Comparison of ENCODE assay signal across 8 mouse cellular contexts in the genomic region with DNA sequence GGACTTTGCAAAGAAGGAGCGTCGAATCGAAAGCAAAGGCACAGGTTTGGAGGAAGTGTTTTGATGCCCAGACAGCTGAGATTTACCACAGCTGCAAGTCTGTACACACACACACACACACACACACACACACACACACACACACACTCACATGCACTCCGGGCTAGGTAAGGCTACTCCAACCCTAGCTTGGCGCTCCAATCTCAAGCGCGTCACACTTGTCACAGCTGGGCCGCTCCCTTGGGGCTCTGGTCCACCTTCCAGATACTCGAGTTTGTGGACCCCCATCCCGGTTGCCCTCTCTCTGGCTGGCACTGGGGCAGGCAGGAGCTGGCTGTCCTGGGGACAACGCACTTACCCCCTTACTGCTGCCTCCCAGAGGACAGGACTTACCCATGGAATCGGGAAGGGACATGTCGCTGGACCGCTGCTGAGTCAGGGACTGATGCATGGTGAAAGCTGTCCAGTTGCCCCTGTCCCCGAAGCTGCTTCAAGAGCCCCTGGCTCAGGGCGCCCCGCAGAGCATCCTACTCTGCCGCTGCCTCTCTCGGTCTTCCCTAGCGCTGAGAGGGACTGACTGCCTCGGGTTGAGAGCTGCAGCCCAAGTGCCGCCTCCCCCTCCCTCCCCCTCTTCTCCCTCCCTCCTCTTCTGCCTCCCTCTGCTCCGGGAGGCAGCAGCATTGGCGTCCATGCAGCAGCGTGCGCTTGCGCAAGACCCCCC. TPM values are rescaled to one million over a fixed set of nuclear protein-coding genes. Genes with fewer than 3 reads are reported as not detected.
DNase-seq lines count a peak whose midpoint lies in the region; ATAC-seq and TF ChIP-seq lines count a peak whose summit lies in the region.

A gene (minus strand): TSS at position 589 of the 721 bp plus-strand sequence.

- peaks cover 25% of the 10 kb centered on the region for H3K27me3 ChIP-seq in liver, embryonic 11.5 days (replicated peaks; ENCODE audit: control insufficient read depth, insufficient read depth, low read length)
- H3K27me3 ChIP-seq in neural tube, embryonic 14.5 days (ENCODE audit: control insufficient read depth, insufficient read depth, low read length), result no peaks in the 10 kb centered on the region

- no peaks in the 10 kb centered on the region; the same call in 1 of the 2 replicates for H3K4me1 ChIP-seq in brown adipose tissue, adult 24 weeks (ENCODE audit: control insufficient read depth, insufficient read depth, insufficient read length, low read length)
- H3K4me1 ChIP-seq in liver, embryonic 11.5 days (replicated peaks; ENCODE audit: control insufficient read depth, insufficient read depth, low read length), result no peaks in the 10 kb centered on the region
- H3K4me1 ChIP-seq in neural tube, embryonic 14.5 days (ENCODE audit: control insufficient read depth, insufficient read depth, low read length), result no peaks in the 10 kb centered on the region

- H3K4me3 ChIP-seq in brown adipose tissue, adult 24 weeks (ENCODE audit: insufficient read depth, low read depth, low read length), result peak within 1 kb of the TSS; percentile 57
- H3K4me3 ChIP-seq in gastrocnemius, adult 2 months, result peak within 1 kb of the TSS; percentile 70
- peak within 1 kb of the TSS; percentile 37 for H3K4me3 ChIP-seq in liver, embryonic 11.5 days (ENCODE audit: low read depth, low read length)
- H3K4me3 ChIP-seq in neural tube, embryonic 14.5 days (ENCODE audit: low read depth, low read length), result peak within 1 kb of the TSS; percentile 31

- no peaks in the 10 kb centered on the region for H3K9me3 ChIP-seq in liver, embryonic 11.5 days (ENCODE audit: control insufficient read depth, low read length)
- no peaks in the 10 kb centered on the region for H3K9me3 ChIP-seq in neural tube, embryonic 14.5 days (ENCODE audit: control insufficient read depth, low read length)

- no peak within 1 kb of the TSS for H3K9ac ChIP-seq in liver, embryonic 11.5 days (ENCODE audit: low read depth, low read length)
- peak within 1 kb of the TSS; percentile 18; the same call in 1 of the 2 replicates for H3K9ac ChIP-seq in neural tube, embryonic 14.5 days (replicated peaks; ENCODE audit: low read depth, low read length)

- TF ChIP-seq CTCF in gastrocnemius, adult 2 months (IDR thresholded peaks at IDR 0.05), result no peak

- peak within 1 kb of the TSS; percentile 51 for H3K4me2 ChIP-seq in liver, embryonic 11.5 days
- H3K4me2 ChIP-seq in neural tube, embryonic 14.5 days (ENCODE audit: low read depth, low read length), result peak within 1 kb of the TSS; percentile 56

- peak; percentile 51 for ATAC-seq in inflammation-experienced regulatory T-cells, adult 6 months
- no peak for ATAC-seq in liver, embryonic 11.5 days (replicated peaks; ENCODE audit: low FRiP score)
- ATAC-seq in neural tube, embryonic 14.5 days (ENCODE audit: low read depth), result peak; percentile 87

- intact Hi-C loops in gastrocnemius, adult 2 months (cut with DNase I), result no loop called here

- peak; percentile 32 for DNase-seq in ovary, postnatal 36 days (ENCODE audit: low spot score)
- no peak for DNase-seq in ovary, postnatal 14 days (ENCODE audit: low spot score)
- peak; percentile 49 for DNase-seq in gastrocnemius, adult 2 months
- DNase-seq in liver, embryonic 11.5 days (ENCODE audit: low spot score), result no peak
- no peak for DNase-seq in c-Kit-positive CD71-positive TER-119-positive erythroid progenitor cells, embryonic 14.5 days (ENCODE audit: low spot score)

- 22% methylated on average over 21 of the region's 27 CpGs for WGBS in liver, embryonic 11.5 days
- 17% methylated on average over 25 of the region's 27 CpGs for WGBS in neural tube, embryonic 14.5 days

- no peaks in the 10 kb centered on the region for H3K36me3 ChIP-seq in liver, embryonic 11.5 days (ENCODE audit: control insufficient read depth, insufficient read depth, low read length)
- no peaks in the 10 kb centered on the region for H3K36me3 ChIP-seq in neural tube, embryonic 14.5 days (ENCODE audit: control insufficient read depth, insufficient read depth, low read length)

- H3K27ac ChIP-seq in brown adipose tissue, adult 24 weeks (replicated peaks; ENCODE audit: low read depth, low read length), result no peak within 1 kb of the TSS
- H3K27ac ChIP-seq in gastrocnemius, adult 2 months, result no peak within 1 kb of the TSS
- H3K27ac ChIP-seq in liver, embryonic 11.5 days (ENCODE audit: low read depth, low read length), result no peak within 1 kb of the TSS
- H3K27ac ChIP-seq in neural tube, embryonic 14.5 days (ENCODE audit: low read depth, low read length), result 0 out of 2 replicates have a peak within 1 kb of the TSS, but pooled peaks have one; percentile 48

RNA-seq across cellular contexts. Expression of the gene that starts here (rescaled TPM):
- 0.88 TPM in 1 of 2 replicates, not detected in the other for polyA plus RNA-seq in brown adipose tissue, adult 24 weeks (2012; ENCODE audit: insufficient read depth, insufficient read length, missing spikeins)
- total RNA-seq in gastrocnemius, adult 2 months (2021), result under 1 TPM; 0.28 to 0.61 TPM
- polyA plus RNA-seq in inflammation-experienced regulatory T-cells, adult 6 months (2017; shearing (Covaris generic)), result 1 to 10 TPM; 3.2 to 5.9 (median 5.8) TPM
- 11.4 and 11.5 TPM in 2 replicates for polyA plus RNA-seq in liver, embryonic 11.5 days (2014; fragmentation: Nextera tagmentation; extraction: Ambion mirVana)
- 65.1 and 66.9 TPM in 2 replicates for polyA plus RNA-seq in neural tube, embryonic 14.5 days (2014; fragmentation: Nextera tagmentation; extraction: Ambion mirVana)

Comparison
In these comparisons a context has a peak if more than half of its experiments do, and no peak if none do; other contexts are left out.
1. Peak in DNase-seq and H3K4me3 ChIP-seq in gastrocnemius, adult 2 months; RNA of the gene not detected or under 1 TPM.